Mouse (Mus musculus): ENCODE data around the gene Trim11.

Trim11 gene

DNA sequence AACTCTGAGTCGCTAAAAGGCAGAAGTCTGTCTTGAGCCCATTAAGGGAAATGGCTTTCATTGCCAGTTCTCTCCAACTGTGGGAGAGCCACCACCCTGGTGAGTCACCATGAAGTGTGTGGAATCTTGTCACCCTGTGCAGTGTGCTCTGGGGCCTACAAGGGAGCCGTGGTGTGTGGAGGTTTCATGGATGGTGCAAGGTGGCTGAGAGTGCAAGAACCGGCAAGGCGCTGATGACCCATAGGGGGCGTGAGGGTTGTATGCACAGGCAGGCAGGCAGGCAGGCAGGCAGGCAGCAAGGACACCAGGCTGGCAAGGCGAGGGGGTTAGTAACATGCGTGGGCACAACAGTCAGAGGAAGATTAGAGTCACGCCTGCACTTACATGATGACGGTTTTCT, 37.2 kb downstream of the Trim11 start:
- no peak for DNase-seq (ENCODE audit: low read depth, low spot score)

DNA sequence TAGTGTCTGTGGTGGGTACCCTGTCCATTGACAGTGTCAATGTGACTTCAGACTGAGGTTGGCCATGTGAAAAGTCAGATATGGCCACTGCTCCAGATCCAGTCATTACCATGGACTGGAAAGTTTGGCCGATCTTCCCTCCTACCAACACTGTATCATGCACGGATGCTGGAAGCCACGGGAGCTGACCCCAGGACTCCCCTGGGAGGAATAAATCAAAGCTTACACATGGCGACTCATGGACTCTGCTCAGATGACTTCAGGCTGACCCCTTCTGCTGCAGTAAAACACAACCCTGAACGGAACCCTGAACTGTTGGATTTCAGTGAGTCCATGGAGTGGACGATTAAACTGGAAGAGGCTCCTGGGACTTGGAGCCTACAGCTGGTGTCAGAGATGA, 48.5 kb downstream of the Trim11 start:
- no peak for DNase-seq (ENCODE audit: low read depth, low spot score)

DNA sequence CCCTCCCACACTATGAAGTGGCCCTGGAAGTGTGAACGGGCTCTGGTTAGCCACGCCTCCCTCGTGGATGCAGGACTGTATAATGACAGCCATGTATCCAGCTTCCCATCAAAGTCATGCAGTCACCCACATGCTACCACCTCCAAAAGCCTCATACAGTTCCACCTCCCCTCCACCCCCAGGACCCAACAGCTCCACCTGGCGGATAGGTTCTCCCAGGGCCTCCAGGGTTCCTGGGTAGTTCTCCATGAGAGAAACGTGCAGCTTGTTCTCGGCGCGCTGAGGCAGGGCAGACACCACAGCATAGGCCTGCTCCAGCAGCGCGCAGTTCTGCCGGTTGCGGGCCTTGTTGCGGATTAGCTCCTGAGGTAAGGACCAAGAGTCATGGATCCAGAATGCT, 51.1 kb downstream of the Trim11 start:
- no peak for DNase-seq (ENCODE audit: low read depth, low spot score)
